Mouse (Mus musculus): Measurements from ENCODE around the gene Sirt2.

Sirt2 gene

DNA sequence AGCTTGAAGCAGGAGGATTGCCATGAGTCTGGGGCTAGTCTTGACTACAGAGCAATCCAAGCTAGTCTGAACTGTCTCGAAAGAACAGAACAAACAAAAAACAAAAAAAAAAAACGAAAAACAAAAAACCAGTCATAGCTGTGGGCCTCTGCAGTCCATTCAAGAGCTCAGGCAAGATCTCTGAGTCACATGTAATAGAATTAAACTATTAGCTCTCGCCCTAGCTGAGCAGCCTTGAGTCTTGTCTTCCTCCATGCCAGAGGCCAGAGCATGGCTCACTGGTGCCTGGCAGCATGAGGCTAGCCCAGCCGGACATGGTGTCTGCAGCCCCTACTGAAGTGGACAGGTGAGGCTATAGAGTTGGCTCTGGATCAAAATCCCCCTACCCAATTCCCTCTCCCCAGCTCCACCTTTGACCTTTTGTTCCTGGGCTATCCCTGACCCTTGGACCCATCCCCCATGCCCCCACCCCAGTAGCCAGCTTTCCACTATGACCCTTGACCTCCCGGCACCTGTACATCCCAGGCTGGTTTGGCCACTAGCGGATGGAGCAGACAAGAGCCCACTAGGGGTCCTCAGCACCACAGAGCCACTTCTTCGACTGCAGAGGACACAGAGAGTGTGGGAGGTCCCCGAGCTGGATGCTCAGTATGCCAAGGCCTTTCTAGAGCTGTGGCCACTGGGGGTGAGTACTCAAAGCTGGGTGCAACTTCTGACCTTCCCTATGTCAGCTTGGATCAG, 23.7 kb downstream of the Sirt2 start:
- in situ Hi-C loops (cut with MboI; ENCODE audit: unreplicated experiment in 2 of 2): no loop called here

DNA sequence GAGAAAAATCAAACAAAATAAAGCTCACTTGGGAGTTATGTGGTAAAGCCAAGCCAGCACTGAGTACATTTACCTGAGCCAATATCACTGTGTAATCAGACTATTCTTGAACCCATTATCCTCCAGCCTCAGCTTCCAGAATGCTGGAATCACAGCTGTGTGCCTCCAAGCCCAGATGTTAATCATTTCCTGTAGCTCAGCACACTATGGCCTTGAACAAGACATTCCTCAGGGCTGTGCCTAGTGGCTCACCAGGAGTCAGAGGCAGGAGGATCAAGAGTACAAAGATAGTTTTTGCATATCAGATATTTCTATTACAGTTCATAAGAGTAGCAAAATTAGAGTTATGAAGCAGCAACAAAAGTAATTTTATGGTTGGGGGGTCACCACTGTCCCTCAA, 25.2 kb downstream of the Sirt2 start:
- in situ Hi-C loops (cut with MboI; ENCODE audit: unreplicated experiment in 2 of 2): no loop called here

DNA sequence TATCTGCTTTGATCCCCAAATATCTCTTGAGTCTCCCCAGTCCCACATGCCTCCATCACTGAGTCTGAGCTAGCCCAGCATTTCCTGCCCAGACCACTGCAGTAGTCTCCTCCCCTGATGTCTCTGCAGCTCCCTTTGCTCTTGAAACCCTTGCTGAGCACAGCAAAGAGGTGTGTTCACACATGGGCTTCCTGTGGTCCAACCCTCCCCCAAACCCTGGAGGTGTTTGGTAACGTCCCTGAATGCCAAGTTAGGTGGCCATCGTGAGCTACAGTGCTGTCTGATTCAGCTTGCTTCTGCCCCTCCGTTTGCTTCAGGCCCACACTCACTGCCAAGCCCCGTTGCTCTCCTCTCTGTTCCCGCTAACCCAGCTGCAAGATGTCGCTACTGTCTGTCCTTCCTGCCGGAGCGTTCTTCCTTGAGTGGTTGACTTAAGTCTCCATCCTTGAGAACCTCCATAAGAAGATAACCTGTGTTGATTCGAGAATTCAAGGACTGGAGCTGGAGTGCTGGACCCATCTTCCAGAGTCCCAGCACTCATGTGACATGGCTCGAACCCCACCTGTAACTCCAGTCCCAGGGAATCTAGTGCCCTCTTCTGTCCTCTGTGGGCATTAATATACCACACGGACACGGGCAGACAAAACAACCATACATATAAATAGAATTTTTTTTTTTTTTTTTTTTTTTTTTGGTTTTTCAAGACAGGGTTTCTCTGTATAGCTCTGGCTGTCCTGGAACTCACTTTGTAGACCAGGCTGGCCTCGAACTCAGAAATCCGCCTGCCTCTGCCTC, 26.1 kb downstream of the Sirt2 start:
- in situ Hi-C loops (cut with MboI; ENCODE audit: unreplicated experiment in 2 of 2): no loop called here

DNA sequence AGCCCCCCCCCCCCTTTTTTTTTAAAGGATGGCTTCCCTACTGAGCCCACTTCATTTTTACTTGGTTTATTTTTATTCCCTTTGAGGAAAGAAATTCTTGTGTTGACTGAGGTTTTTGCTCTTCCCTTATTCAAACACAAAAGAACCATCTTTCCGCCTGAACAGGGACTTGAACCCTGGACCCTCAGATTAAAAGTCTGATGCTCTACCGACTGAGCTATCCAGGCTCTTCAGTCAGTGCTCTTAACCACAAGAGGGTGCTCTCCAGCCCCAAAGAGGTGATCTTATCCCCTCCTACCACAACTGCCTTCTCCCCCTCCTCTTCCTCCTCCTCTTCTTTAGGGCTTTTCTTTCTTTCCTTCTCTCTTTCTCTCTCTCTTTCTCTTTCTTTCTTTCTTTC, 27.3 kb downstream of the Sirt2 start:
- in situ Hi-C loops (cut with MboI; ENCODE audit: unreplicated experiment in 2 of 2): no loop called here

DNA sequence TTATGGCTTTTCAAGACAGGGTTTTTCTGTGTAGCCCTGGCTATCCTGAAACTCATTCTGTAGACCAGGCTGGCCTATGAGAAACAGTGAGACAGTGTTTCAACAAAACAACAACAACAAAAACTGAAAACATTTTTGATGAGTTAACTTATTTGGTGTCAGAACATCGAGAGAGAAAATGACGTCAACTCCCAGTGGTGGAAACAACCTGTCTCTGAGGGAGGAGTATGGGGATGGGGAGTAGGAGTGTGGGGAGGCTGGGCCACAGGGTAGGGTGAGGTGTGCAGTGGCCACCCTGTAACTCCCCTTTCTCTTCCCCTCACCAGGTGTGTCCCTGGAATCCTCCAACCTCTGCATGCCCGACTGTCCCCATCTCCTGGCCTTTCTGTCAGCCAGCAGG, 28.0 kb downstream of the Sirt2 start:
- in situ Hi-C loops (cut with MboI; ENCODE audit: unreplicated experiment in 2 of 2): no loop called here

DNA sequence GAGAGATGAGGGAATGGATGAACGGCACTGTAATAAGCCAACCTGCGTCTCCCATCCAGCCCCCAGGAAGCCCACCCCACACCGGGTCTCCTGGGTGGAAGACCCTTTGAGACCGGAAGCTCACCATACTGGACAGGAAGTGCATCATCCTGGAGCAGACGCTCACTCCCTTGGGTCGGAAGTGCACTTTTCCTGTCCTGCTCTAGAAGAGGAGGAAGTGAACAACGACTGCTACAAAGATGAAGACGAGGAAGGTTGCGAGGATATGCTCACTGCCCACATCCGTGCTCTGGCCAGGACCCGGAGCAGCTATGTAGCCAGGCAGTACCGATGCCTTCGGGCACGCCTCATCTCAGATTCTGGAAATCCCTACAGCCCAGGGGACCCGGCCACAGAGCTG, 29.3 kb downstream of the Sirt2 start:
- in situ Hi-C loops (cut with MboI; ENCODE audit: unreplicated experiment in 2 of 2): loop anchor here (5.0 kb wide), 1 partner anchor 71 kb away; no protein-coding TSS in a partner anchor

DNA sequence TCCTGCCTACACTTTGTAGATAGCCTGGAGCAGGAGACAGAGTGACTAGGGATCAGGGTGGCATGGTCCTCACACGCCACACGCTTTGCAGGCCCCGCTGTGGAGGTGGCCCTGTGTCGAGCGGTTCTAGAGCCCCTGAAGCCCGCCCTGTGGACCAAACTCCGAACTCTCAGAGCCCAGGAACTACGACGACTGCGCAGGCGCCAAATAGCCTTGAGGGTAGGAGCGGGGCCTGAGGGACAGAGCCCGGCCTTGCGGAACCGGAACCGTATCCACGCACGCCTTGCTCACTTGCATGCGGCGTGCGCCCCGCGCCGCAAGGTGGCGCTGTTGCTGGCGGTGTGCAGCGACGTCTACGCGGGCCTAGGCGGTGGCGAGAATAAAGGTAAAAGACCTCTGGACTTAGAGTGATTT, 30.0 kb downstream of the Sirt2 start:
- in situ Hi-C loops (cut with MboI; ENCODE audit: unreplicated experiment in 2 of 2): loop anchor here (5.0 kb wide), 1 partner anchor 71 kb away; no protein-coding TSS in a partner anchor

DNA sequence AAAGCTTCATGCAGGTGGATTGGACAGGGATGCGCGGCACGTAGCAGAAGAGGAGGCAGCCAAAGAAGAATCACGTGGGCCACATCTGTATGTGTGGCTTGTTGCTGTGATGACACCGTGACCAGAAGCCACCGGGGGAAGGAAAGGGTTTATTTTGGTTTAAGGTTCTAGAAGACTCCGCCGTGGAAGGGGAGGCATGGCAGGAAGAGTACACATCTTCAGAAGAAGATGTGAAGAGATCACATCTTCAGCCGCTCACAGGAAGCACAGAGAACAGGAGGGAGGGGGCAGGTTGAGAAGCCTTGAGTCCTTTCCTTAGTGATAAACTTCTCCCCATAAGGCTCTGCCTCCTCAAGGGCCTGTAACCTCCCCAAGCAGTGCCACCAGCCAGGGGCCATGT, 33.5 kb downstream of the Sirt2 start:
- in situ Hi-C loops (cut with MboI; ENCODE audit: unreplicated experiment in 2 of 2): loop anchor here (5.0 to 25.0 kb wide), 3 partner anchors 67 to 1338 kb away; partner anchors contain the start of genes Gm26920 (in 1 of the 2), Sertad3 (in 1 of the 2), Zfp260 (in 1 of the 2) and Zfp566 (in 1 of the 2)

DNA sequence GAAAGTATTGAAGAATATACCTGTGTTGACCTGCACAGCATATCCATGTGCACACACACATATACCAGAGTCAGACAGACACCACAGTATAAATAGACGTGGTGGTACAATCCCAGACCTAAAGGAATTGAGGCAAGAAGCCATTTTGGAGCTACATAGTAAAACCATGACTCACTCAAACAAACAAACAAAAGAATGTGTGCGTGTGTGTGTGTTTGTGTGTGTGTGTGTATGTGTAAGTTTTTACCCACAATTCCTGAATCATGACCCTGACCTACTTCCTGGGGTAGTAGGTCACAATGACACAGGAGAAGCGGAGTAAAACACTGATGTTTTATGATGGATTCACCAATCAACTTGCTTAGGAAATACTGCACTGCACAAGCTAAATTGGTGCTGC, 34.9 kb downstream of the Sirt2 start:
- in situ Hi-C loops (cut with MboI; ENCODE audit: unreplicated experiment in 2 of 2): loop anchor here in 1 of 2 experiments (25.0 kb wide), 2 partner anchors 1286 to 1339 kb away; partner anchors contain the start of genes Gm26920, Sertad3, Zfp260 and Zfp566

DNA sequence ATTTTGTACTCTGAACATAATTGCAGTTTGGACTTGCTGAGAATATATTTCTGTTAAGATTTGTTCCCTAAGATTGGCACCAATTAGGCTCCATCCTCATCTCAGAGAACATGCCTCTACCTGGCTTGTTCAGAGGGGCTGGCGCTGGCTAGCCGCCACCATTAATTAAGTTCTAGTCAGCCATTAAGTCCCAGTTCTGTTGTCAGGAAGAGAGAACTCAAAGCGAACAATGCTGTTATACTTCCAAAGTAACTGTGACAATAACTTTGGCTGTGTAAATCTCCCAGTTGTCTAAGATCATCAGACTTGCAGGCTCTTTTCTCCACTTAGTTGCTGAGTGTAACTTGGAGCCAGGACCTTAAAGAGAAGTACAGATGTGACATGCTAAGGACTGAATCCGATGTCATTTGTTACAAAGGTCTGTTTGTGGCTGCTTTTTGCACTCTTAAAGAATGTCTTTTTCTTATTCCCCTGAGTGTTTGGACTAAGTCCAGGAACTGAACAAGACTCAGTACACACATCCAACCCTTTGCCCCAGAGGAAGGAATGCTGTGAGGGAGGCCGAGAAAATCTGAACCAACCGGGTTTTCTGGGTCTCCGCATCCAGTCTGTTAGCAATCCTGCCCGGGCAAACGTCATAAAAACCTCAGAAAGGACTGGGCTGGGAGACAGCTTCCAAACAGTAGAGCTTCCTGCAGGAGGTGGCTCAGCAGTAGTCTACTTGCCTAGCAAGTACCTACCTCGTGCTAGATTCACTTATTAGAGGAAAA, 35.6 kb downstream of the Sirt2 start:
- in situ Hi-C loops (cut with MboI; ENCODE audit: unreplicated experiment in 2 of 2): loop anchor here in 1 of 2 experiments (25.0 kb wide), 2 partner anchors 1285 to 1340 kb away; partner anchors contain the start of genes Gm26920, Sertad3, Zfp260 and Zfp566

DNA sequence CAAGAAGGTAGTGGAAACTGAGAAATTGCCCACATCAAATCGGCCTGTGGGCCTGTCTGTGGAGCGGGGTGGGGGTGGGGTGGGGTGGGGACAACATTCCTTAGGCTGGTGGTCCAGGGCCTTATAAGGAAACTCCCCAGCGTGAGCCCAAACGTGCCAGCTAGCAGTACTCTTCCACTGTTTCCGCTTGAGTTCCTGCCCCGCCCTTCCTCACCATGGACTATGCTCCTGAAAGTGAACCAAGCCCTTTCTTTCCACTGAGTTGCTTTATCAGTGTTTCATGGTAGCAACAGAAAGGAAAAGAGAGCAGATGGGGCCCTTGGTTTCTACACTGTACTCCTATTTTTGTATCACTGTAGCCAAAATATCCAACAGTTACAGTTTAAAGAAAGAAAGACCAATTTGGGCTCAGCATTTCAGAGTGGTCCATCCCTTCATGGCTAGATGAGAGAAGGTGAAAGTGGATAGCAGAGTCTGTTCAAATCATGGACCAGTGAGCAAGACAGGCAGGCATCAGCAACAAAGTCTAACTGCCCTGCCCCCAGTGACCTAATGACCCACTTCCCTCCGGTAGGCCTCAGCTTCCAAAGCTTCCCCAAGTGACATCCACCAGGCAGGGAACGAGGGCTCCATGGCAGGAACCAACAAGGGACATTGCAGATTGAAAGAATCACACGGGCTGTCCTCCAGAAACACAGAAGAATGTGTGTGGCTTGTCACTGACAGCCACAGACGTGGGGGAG, 36.5 kb downstream of the Sirt2 start:
- in situ Hi-C loops (cut with MboI; ENCODE audit: unreplicated experiment in 2 of 2): loop anchor here in 1 of 2 experiments (25.0 kb wide), 2 partner anchors 1284 to 1341 kb away; partner anchors contain the start of genes Gm26920, Sertad3, Zfp260 and Zfp566

DNA sequence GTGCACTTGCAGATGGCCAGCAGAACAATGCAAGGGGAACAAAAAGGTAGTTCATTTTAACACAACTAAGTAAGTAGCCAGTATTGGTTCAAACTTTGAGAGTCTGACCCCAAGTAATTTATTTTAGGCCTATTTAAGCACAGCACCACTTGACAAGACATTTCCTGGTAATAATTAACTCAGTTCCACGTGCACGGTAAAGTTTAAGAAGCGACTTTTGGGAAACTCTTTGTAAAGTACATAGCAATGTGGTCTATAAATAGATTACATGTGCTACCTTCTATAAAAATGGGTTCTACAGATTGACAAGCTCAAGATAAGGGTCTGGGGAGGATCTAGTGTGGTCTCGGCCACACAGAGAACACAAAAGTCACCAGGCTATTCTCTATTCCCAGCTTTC, 37.2 kb downstream of the Sirt2 start:
- in situ Hi-C loops (cut with MboI; ENCODE audit: unreplicated experiment in 2 of 2): loop anchor here in 1 of 2 experiments (25.0 kb wide), 2 partner anchors 1284 to 1341 kb away; partner anchors contain the start of genes Gm26920, Sertad3, Zfp260 and Zfp566

DNA sequence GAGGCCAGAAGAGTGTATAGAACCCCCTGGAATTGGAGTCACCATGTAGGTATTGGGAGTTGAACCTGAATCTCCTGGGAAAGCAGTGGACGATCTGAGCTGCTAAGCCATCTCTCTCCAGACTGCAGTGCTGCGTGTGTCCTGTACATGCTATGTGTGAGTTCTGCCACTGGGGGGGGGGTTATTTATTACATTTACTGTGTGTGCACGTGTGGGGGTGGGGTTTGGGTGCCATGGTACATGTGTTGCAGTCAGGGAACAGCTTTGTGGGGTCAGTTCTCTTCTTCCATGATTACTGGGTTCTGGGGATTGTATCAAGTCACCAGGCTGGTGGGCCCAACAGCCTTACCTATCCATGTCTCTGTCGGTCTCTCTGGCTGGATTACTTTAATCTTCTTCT, 40.3 kb downstream of the Sirt2 start:
- in situ Hi-C loops (cut with MboI; ENCODE audit: unreplicated experiment in 2 of 2): loop anchor here in 1 of 2 experiments (25.0 kb wide), 2 partner anchors 1280 to 1345 kb away; partner anchors contain the start of genes Gm26920, Sertad3, Zfp260 and Zfp566

DNA sequence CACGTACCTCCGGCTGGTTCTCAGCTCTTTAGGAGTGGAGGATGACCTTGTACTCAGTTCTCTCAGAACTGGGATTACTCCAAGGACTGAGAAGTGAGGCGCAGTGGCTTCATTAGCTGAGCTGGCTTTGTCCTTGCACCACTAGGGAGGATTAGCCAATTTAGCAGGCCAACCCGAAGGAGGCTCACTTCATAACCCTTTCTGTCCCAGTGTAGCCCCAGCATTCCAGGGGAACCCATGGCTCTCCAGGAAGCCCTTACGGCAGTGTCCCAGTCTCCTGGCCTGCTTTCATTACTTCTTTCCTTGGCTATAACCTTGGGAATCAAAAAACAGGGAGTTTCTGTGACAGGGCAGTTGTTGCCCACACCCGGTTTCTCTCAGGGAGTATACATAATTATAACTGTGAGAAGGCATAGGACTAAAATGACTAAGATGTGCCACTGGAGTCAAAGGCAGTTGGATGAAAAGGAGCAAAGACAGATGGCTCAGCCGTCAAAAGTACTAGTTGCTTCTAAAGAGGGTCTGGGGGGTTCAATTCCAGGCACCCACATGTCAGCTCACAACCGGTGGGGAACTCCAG, 41.2 kb downstream of the Sirt2 start:
- in situ Hi-C loops (cut with MboI; ENCODE audit: unreplicated experiment in 2 of 2): loop anchor here in 1 of 2 experiments (25.0 kb wide), 2 partner anchors 1280 to 1345 kb away; partner anchors contain the start of genes Gm26920, Sertad3, Zfp260 and Zfp566

DNA sequence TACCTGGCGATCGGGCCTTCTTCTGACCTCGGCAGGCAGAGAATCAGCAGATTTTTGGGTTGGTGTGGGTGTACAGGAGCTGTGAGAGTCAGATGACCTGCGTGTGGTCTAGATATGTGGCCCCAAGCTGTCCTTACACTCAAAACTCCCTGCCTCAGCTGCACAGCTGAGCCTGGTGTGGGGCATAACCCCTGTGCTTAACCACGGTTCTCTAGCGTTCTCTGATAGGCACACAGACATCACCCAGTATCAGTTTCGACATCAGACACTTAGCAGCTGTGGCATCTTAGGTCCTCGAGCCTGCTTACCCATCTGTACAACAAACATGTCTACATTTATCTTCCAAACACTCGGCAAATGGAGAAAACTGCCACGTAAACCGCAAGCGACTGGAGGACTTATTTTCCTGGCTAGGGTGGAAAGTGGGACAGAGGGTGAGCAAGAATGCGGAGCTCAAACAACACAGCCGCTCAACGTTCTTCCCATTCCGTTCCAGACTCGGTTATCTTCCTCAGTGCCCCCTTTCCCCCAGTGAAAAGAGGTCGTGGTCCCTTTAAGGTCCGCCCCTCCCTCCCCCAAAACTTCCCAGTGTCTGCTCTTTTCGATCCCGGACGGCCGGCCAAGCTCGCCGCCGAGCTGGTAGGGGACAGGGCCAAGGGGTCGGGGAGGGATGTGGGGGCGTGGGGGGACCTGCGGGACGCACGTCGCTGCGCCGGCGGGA, 41.8 kb downstream of the Sirt2 start, which contains the start of gene Hnrnpl:
Gene Hnrnpl, plus strand, starts transcription at position 321 of the 721 bp plus-strand sequence.
- in situ Hi-C loops (cut with MboI; ENCODE audit: unreplicated experiment in 2 of 2): loop anchor here in 1 of 2 experiments (25.0 kb wide), 2 partner anchors 1279 to 1346 kb away; partner anchors contain the start of genes Gm26920, Sertad3, Zfp260 and Zfp566

DNA sequence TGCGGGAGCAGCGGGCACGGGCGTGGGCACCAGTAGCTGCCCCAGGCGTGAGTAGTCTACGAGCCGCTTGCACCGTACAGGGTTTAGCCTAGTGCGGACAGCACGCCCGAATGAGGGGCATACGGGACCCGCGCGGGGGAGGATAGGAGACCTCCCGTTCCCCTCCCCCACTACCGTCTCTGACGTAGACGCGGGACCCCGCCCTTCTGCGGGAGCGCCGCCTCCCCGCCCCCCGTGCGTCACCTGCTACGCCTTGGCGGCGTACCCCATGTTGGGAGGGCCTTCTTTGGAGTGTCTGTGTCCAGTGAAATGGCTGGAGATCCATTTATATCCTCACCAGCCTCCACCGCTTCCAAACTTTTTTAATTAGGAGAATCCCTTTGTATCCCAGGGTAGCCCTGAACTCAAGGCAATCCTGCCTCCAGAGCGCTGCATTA, 42.4 kb downstream of the Sirt2 start:
- in situ Hi-C loops (cut with MboI; ENCODE audit: unreplicated experiment in 2 of 2): loop anchor here in 1 of 2 experiments (25.0 kb wide), 2 partner anchors 1278 to 1347 kb away; partner anchors contain the start of genes Gm26920, Sertad3, Zfp260 and Zfp566

DNA sequence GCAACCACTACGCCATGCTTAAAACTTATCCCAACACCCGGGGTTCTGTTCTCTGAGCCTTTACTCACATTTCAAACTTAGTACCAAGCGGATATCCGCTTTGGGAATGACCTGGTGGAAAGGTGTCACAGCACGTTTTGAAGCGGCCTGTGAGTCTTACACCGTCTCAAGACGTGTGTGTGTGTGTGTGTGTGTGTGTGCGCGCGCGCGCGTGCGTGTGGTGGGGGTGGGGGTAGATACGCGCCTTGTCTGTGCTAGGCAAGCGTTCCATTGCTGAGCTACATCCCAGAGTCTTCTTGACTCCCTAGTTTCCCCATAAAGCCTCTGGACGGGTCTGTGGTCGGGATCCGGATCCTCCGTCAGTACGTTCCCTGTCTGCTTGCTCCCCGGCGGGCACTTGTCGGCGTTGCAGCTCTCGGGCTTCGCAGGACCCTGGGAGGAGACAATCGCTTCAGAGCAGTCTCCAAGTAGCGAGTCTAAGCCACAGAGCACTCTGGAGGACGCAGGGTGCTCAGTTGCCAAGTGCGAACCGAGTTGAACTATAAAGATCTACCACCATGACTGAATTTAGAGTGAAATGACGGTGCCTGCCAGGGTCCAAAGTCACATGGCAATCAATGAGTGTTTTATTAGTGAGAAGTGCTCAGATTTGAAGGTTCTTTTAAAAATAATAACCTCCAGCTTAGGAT, 43.0 kb downstream of the Sirt2 start:
- in situ Hi-C loops (cut with MboI; ENCODE audit: unreplicated experiment in 2 of 2): loop anchor here in 1 of 2 experiments (25.0 kb wide), 2 partner anchors 1278 to 1347 kb away; partner anchors contain the start of genes Gm26920, Sertad3, Zfp260 and Zfp566

Measured in v-Abl transformed pro-B cells (cell line).